Mouse (Mus musculus) B cell, adult 2 months (primary cell): ENCODE measurements at regions not wholly inside any gene's neighbourhood (a gene's known extent, or its start where the extent isn't known, plus 50 kb on each side); places are given as distances from the start of the nearest gene placed in this dataset.

Experiments
- DNase-seq, 2 experiments: peaks; one replicate each; pipeline ENCODE4 v3.0.0; 2022

DNA sequence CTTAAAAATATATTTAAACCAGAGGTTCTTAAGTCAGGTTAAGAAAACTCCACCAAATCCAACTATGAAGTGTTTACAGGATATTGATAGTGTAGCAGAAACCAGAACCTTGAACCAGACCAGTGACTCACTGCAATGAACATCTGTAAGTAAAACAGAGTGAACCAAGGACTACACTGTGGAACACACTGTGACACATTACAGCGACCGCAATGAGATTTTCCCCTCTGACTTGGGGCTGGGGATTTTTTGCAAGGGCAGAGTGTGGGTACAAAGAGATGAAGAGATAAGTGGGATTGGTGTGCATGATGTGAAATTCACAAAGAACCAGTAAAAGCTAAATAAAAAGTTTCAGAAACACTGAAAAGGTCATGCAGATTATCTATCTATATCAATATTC, 73.0 kb upstream of the Nrn1 start:
- DNase-seq, result no peak

DNA sequence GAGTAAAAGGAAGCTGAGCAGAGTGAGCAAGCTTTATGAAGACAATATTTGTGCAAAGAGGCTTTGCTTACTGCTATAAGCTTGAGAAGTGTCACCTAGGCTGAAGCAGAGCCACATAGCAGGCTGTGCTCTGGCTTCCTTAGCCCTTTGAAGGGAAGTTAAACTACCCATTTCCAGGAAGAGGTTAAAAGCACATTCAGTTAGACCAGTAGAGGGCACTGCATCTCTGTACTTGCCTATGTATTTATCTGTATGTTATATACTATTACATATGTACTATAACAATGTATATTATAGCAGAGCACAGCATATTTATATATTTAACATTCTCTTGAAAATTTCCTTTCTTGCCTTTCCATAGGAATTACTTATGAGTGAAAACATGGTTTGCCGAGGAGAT, 54.4 kb upstream of the Nrn1 start:
- DNase-seq, result peak; percentile 2 to 13
